Comparison of ENCODE assay signal across 14 mouse cellular contexts in the genomic region with DNA sequence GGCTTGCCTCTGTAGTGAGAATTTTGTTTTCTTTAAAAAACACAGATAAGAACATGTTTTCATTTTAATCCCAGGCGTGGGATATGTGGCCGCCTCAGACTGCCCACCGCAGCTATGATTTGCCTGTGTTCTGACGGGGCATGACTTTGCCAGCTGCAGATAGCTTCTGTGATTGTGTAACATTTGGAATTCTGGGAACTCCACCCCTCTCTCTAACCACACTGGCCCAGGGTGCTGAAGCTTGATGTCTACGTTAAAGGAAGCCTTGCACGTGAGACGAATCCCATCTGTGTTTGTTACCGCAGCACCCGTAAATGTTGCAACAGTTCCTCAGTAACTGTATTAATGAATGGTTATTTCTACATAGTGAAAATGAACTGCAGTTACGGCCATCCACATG. TPM values are rescaled to one million over a fixed set of nuclear protein-coding genes. Genes with fewer than 3 reads are reported as not detected.
DNase-seq lines count a peak whose midpoint lies in the region; ATAC-seq and TF ChIP-seq lines count a peak whose summit lies in the region.
"Had no signal": no experiment of that assay in that cellular context is flagged by ENCODE, and none has a peak within 500 bp of the region (broad histone marks: within the 10 kb centered on the region; RNA-seq: fewer than 3 reads in every experiment).

No protein-coding gene starts in this region.

- no peaks in the 10 kb centered on the region for H3K9me3 ChIP-seq in lung, embryonic 16.5 days (ENCODE audit: control insufficient read depth, low read length)
- H3K9me3 ChIP-seq: midbrain, embryonic 13.5 days had no signal

- no peak for TF ChIP-seq POLR2A in lung, adult 2 months (IDR thresholded peaks at IDR 0.05; ENCODE audit: borderline replicate concordance, extremely low read depth, low read depth, low read length)
- TF ChIP-seq POLR2A in myocyte (IDR thresholded peaks at IDR 0.05; ENCODE audit: insufficient read length, low read depth): peak; percentile 39

- H3K4me3 ChIP-seq in gastrocnemius, adult 2 months: no peak overlapping the region
- H3K4me3 ChIP-seq in lung, embryonic 16.5 days (ENCODE audit: low read length): no peak overlapping the region
- no peak overlapping the region for H3K4me3 ChIP-seq in lung, adult 2 months (replicated peaks; ENCODE audit: extremely low read depth, low read depth, low read length)
- H3K4me3 ChIP-seq in myocyte: no peak overlapping the region
- H3K4me3 ChIP-seq: midbrain, embryonic 13.5 days had no signal

- no peak for DNase-seq in gastrocnemius, adult 2 months
- no peak for DNase-seq in gastrocnemius, postnatal 4 days (ENCODE audit: low spot score in 2 of 2)
- DNase-seq in lung, adult 2 months: no peak
- no peak for DNase-seq in cerebellum, postnatal 36 days
- DNase-seq in layer of hippocampus, adult 9-10 months (ENCODE audit: low spot score): no peak
- DNase-seq: cerebellum, adult 11-12 months; kidney, postnatal 10 days; left cerebral cortex, postnatal 4 days; right cerebral cortex, postnatal 4 days had no signal

- no peaks in the 10 kb centered on the region; the same call in 1 of the 2 replicates for H3K4me1 ChIP-seq in lung, embryonic 16.5 days (replicated peaks; ENCODE audit: control insufficient read depth, insufficient read depth, low read length)
- H3K4me1 ChIP-seq in lung, adult 2 months (ENCODE audit: control insufficient read depth, insufficient read depth, low read length): peaks cover under 1% of the 10 kb centered on the region; the same call in 1 of the 2 replicates
- H3K4me1 ChIP-seq: midbrain, embryonic 13.5 days had no signal

- no peaks in the 10 kb centered on the region for H3K36me3 ChIP-seq in lung, embryonic 16.5 days (ENCODE audit: control insufficient read depth, insufficient read depth, low read length)
- H3K36me3 ChIP-seq in myocyte (ENCODE audit: control insufficient read depth, insufficient read depth): no peaks in the 10 kb centered on the region
- H3K36me3 ChIP-seq: midbrain, embryonic 13.5 days had no signal

- H3K9ac ChIP-seq in lung, embryonic 16.5 days (ENCODE audit: low read length): no peak overlapping the region
- H3K9ac ChIP-seq: midbrain, embryonic 13.5 days had no signal

- no peaks in the 10 kb centered on the region for H3K27me3 ChIP-seq in lung, embryonic 16.5 days (ENCODE audit: control insufficient read depth, insufficient read depth, low read depth, low read length)
- H3K27me3 ChIP-seq in myocyte (ENCODE audit: control insufficient read depth, insufficient read depth, insufficient read length): no peaks in the 10 kb centered on the region
- H3K27me3 ChIP-seq: midbrain, embryonic 13.5 days had no signal

- WGBS in lung, embryonic 16.5 days: 49% methylated on average over 10 of the region's 10 CpGs
- 46% methylated on average over 10 of the region's 10 CpGs for WGBS in lung, adult 2 months

- intact Hi-C loops in gastrocnemius, adult 2 months (cut with DNase I): no loop called here

- no peak overlapping the region for H3K4me2 ChIP-seq in lung, embryonic 16.5 days (ENCODE audit: low read depth, low read length)
- peak overlapping the region; percentile 83 for H3K4me2 ChIP-seq in myocyte (ENCODE audit: low read depth)
- H3K4me2 ChIP-seq: midbrain, embryonic 13.5 days had no signal

- TF ChIP-seq CTCF in gastrocnemius, adult 2 months (IDR thresholded peaks at IDR 0.05): no peak
- TF ChIP-seq CTCF in lung, adult 2 months (IDR thresholded peaks at IDR 0.05; ENCODE audit: insufficient read depth, low read length): no peak

- H3ac ChIP-seq in myocyte (ENCODE audit: control insufficient read depth, insufficient read length): no peak overlapping the region

- H3K79me2 ChIP-seq in myocyte (ENCODE audit: control insufficient read depth, insufficient read depth): no peaks in the 10 kb centered on the region

- 0 out of 2 replicates have a peak overlapping the region, but pooled peaks have one; percentile 20 for H3K27ac ChIP-seq in gastrocnemius, adult 2 months
- no peak overlapping the region for H3K27ac ChIP-seq in lung, embryonic 16.5 days (ENCODE audit: low read length)
- H3K27ac ChIP-seq: midbrain, embryonic 13.5 days had no signal

- ATAC-seq in lung, embryonic 16.5 days (ENCODE audit: low read depth): peak; percentile 64; the same call in 1 of the 2 replicates
- peak; percentile 47 to 61 for ATAC-seq in hematopoietic stem cell, adult 5-6 weeks (replicated peaks in 1 of 2; ENCODE audit: insufficient read depth in 1 of 2, low FRiP score in 2 of 2, low TSS enrichment in 1 of 2, low read depth in 1 of 2, poor library complexity in 2 of 2, severe bottlenecking in 2 of 2)
- ATAC-seq: intestine, embryonic 16.5 days; midbrain, embryonic 13.5 days had no signal

TF ChIP-seq in myocyte, 11 proteins besides CTCF, POLR2A, EP300 and RAD21:
- TF ChIP-seq MYOD1 (IDR thresholded peaks at IDR 0.05; ENCODE audit: control insufficient read depth in 1 of 3, insufficient read length in 2 of 3, low read depth in 2 of 3): peak in 2 of 3 experiments; percentile 57 to 78
- peak; percentile 29 for TF ChIP-seq TCF3 (IDR thresholded peaks at IDR 0.05; ENCODE audit: insufficient read length, low read depth)
- TF ChIP-seq MAX (IDR thresholded peaks at IDR 0.05; ENCODE audit: low read depth): no peak
- TF ChIP-seq SRF (IDR thresholded peaks at IDR 0.05; ENCODE audit: control insufficient read depth, insufficient read length, low read depth): no peak
- TF ChIP-seq REST (IDR thresholded peaks at IDR 0.05; ENCODE audit: insufficient read depth, insufficient read length): no peak
- no peak for TF ChIP-seq USF1 (IDR thresholded peaks at IDR 0.05; ENCODE audit: low read depth)
- TF ChIP-seq TCF12 (IDR thresholded peaks at IDR 0.05; ENCODE audit: insufficient read depth, poor library complexity, severe bottlenecking): peak; percentile 77
- TF ChIP-seq MYOG (IDR thresholded peaks at IDR 0.05; ENCODE audit: control insufficient read depth in 1 of 3, insufficient read depth in 1 of 3, insufficient read length in 2 of 3, low read depth in 2 of 3): peak in 1 of 3 experiments; percentile 78
- TF ChIP-seq CEBPB (IDR thresholded peaks at IDR 0.05; ENCODE audit: insufficient read depth, poor library complexity, severe bottlenecking): peak; percentile 98
- TF ChIP-seq E2F4 (IDR thresholded peaks at IDR 0.05; ENCODE audit: insufficient read depth): no peak
- no peak for TF ChIP-seq POLR2AphosphoS2 (IDR thresholded peaks at IDR 0.05; ENCODE audit: insufficient read length, low read depth)

RNA-seq across cellular contexts. Expression of a gene that starts 26.7 kb away (rescaled TPM):
- total RNA-seq in gastrocnemius, adult 2 months (2021): 10 to 100 TPM; 43.2 to 54.0 TPM
- total RNA-seq in gastrocnemius, postnatal 4 days (2021): 10 to 100 TPM; 57.7 to 64.9 TPM
- polyA plus RNA-seq in lung, embryonic 16.5 days (2015; fragmentation: Nextera tagmentation; extraction: Ambion mirVana): 57.8 and 62.7 TPM in 2 replicates
- 18.3 and 32.4 TPM in 2 replicates for polyA plus RNA-seq in lung, adult 2 months (2012; rRNA removed)
- 119 and 138 TPM in 2 replicates for total RNA-seq in hematopoietic stem cell, adult 5-6 weeks (2017)
- 56.4 TPM for polyA plus RNA-seq in myocyte (2012; fragmentation: generic; extraction: Trizol)
